Mouse (Mus musculus) stomach, postnatal 0 days (tissue): ENCODE results near the gene 9430097D07Rik. TPM values are rescaled to one million over a fixed set of nuclear protein-coding genes. Genes with fewer than 3 reads are reported as not detected.

Experiments used
- ATAC-seq: fragments of 200-750 bp; cut with Nextera tagmentation; 2 replicates; pipeline ENCODE4 v1.8.0; 2017; ENCODE audit not compliant: low FRiP score, low TSS enrichment
- DNase-seq: peaks from one replicate; pipeline ENCODE4 v3.0.0-alpha.2; 2016; ENCODE audit warnings: low spot score
- H3K27ac ChIP-seq: fragments of 300-500 bp; sonication (generic); replicated peaks from 2 replicates; pipeline ENCODE4 v1.5.1; 2014; ENCODE audit warnings: mild to moderate bottlenecking, control low read depth
- H3K27me3 ChIP-seq: fragments of 300-500 bp; sonication (generic); 2 replicates; pipeline ENCODE4 v1.6.1; 2014; ENCODE audit warnings: low read length; ENCODE audit not compliant: control insufficient read depth, insufficient read depth
- H3K36me3 ChIP-seq: fragments of 300-500 bp; sonication (generic); 2 replicates; pipeline ENCODE4 v1.6.1; 2014; ENCODE audit warnings: low read length, mixed read lengths; ENCODE audit not compliant: control insufficient read depth, insufficient read depth
- H3K4me1 ChIP-seq: fragments of 300-500 bp; sonication (generic); replicated peaks from 2 replicates; pipeline ENCODE4 v1.6.1; 2014; ENCODE audit warnings: antibody characterized with exemption; ENCODE audit not compliant: control insufficient read depth, insufficient read depth
- H3K4me2 ChIP-seq: fragments of 300-500 bp; sonication (generic); replicated peaks from 2 replicates; pipeline ENCODE4 v1.6.1; 2014; ENCODE audit warnings: low read depth, mild to moderate bottlenecking, control low read depth, moderate library complexity
- H3K4me3 ChIP-seq: fragments of 300-500 bp; sonication (generic); 2 replicates; pipeline ENCODE4 v1.5.1; 2014; ENCODE audit warnings: low read depth, low read length, control low read depth
- H3K9ac ChIP-seq: fragments of 300-500 bp; sonication (generic); 2 replicates; pipeline ENCODE4 v1.6.1; 2014; ENCODE audit warnings: mild to moderate bottlenecking, low read length, control low read depth, mixed read lengths
- H3K9me3 ChIP-seq: fragments of 300-500 bp; sonication (generic); 2 replicates; pipeline ENCODE4 v1.6.1; 2016; ENCODE audit warnings: low read length; ENCODE audit not compliant: control insufficient read depth
- CTCF ChIP-seq: IDR thresholded peaks from 2 replicates; pipeline ENCODE4 v1.5.1; 2016; ENCODE audit warnings: antibody characterized with exemption, low read depth, mild to moderate bottlenecking, moderate library complexity
- EP300 ChIP-seq: optimal IDR thresholded peaks from 2 replicates; pipeline ENCODE3; 2016; ENCODE audit warnings: antibody characterized with exemption
- WGBS: fragments of 180-500 bp; shearing (Covaris S2); extraction: QIAGEN DNeasy Blood & Tissue Kit; methylation state at CpG from one replicate; pipeline ENCODE4 v1.1.7; 2014; 5-methylcytosine and 5-hydroxymethylcytosine counted together
- polyA plus RNA-seq: library from polyadenylated mRNA; unstranded; fragments of >200 nt; fragmentation: Nextera tagmentation; extraction: Ambion mirVana; gene quantifications from 2 replicates; pipeline ENCODE4 v1.2.1, GENCODE M21; 2015

Gene 9430097D07Rik
- polyA plus RNA-seq, 1 experiment from 2014 or later: not detected

- Histone ChIP-seq H3K27ac (peak overlapping the region; percentile 56; the same call in 1 of the 2 replicates), H3K4me1 (peaks cover 20% of the 10 kb centered on the region), H3K27me3 (no peaks in the 10 kb centered on the region), H3K9me3 (no peaks in the 10 kb centered on the region), H3K36me3 (no peaks in the 10 kb centered on the region), H3K4me3 (no peak overlapping the region), H3K4me2 (peak overlapping the region; percentile 2; the same call in 1 of the 2 replicates), H3K9ac (no peak overlapping the region)
- TF ChIP-seq EP300 (no peak), CTCF (no peak)
- 91% methylated on average over 2 of the region's 2 CpGs for WGBS
- ATAC-seq (no peak), DNase-seq (peak; percentile 64)
Observed at GRCm38 (mm10) chr2:32541333-32541908, 34.1 kb downstream of the 9430097D07Rik start.

DNA sequence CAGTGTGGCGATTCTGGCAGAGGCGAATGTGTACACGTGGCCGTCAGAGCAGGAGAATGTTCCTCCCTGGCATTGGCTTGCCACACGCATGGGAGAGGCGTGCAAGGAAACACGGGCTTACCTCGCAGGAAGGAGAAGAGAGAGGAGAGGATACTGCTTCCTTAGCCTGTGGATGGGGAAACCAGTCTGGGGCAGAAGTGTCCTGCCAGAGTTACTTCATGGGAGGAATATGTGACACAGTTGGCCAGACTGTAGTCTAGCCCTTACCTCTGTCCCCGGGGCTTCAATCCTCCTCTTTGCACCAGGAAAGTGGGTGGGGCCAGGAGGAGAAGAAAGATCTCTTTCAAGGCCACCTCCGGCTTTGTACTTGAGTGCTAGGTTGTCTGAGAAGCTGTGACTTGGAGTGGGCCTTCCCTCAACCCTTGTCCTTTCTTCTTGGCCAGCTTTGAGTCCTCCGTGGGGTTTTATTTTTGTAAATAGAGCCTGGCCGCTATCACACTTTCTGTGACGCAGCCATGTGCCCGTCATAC, 36.0 kb downstream of the 9430097D07Rik start:
- TF ChIP-seq CTCF: no peak
- TF ChIP-seq EP300: no peak
- no peak for ATAC-seq
- H3K27me3 ChIP-seq: no peaks in the 10 kb centered on the region
- H3K36me3 ChIP-seq: no peaks in the 10 kb centered on the region
- no peaks in the 10 kb centered on the region for H3K9me3 ChIP-seq
- H3K4me1 ChIP-seq: peaks cover 20% of the 10 kb centered on the region
- DNase-seq: no peak
- peak overlapping the region; percentile 24; the same call in 1 of the 2 replicates for H3K4me2 ChIP-seq
- 57% methylated on average over 14 of the region's 14 CpGs for WGBS
- H3K27ac ChIP-seq: peak overlapping the region; percentile 41; the same call in 1 of the 2 replicates
- no peak overlapping the region for H3K9ac ChIP-seq
- no peak overlapping the region for H3K4me3 ChIP-seq

- Histone ChIP-seq H3K4me1 (peaks cover 20% of the 10 kb centered on the region), H3K4me3 (peak overlapping the region; percentile 80), H3K9me3 (no peaks in the 10 kb centered on the region), H3K9ac (peak overlapping the region; percentile 93; the same call in 1 of the 2 replicates), H3K27me3 (no peaks in the 10 kb centered on the region), H3K36me3 (no peaks in the 10 kb centered on the region), H3K27ac (peak overlapping the region; percentile 99), H3K4me2 (peak overlapping the region; percentile 60)
- WGBS: 48% methylated on average over 4 of the region's 4 CpGs
- TF ChIP-seq EP300: no peak
- TF ChIP-seq CTCF: no peak
- DNase-seq: peak; percentile 81
- peak; percentile 41; the same call in 1 of the 2 replicates for ATAC-seq
Observed at GRCm38 (mm10) chr2:32538461-32538860, 37.0 kb downstream of the 9430097D07Rik start.

GRCm38 (mm10) chr2:32537941-32538340, 37.5 kb downstream of the 9430097D07Rik start:
- no peak for TF ChIP-seq EP300
- TF ChIP-seq CTCF: no peak
- H3K27me3 ChIP-seq: no peaks in the 10 kb centered on the region
- peak overlapping the region; percentile 99 for H3K27ac ChIP-seq
- DNase-seq (peak; percentile 53), ATAC-seq (no peak)
- H3K36me3 ChIP-seq: no peaks in the 10 kb centered on the region
- H3K4me1 ChIP-seq: peaks cover 20% of the 10 kb centered on the region
- no peaks in the 10 kb centered on the region for H3K9me3 ChIP-seq
- H3K4me3 ChIP-seq: peak overlapping the region; percentile 80
- H3K9ac ChIP-seq: peak overlapping the region; percentile 93
- peak overlapping the region; percentile 60 for H3K4me2 ChIP-seq
- 43% methylated on average over 5 of the region's 5 CpGs for WGBS

- peak overlapping the region; percentile 93 for H3K9ac ChIP-seq
- H3K36me3 ChIP-seq: no peaks in the 10 kb centered on the region
- ATAC-seq (no peak), DNase-seq (peak; percentile 62)
- H3K4me2 ChIP-seq: peak overlapping the region; percentile 60
- TF ChIP-seq CTCF: no peak
- TF ChIP-seq EP300: no peak
- no peaks in the 10 kb centered on the region for H3K27me3 ChIP-seq
- no peaks in the 10 kb centered on the region for H3K9me3 ChIP-seq
- 17% methylated on average over 9 of the region's 9 CpGs for WGBS
- H3K27ac ChIP-seq: peak overlapping the region; percentile 99
- peaks cover 20% of the 10 kb centered on the region for H3K4me1 ChIP-seq
- peak overlapping the region; percentile 80 for H3K4me3 ChIP-seq
Observed at GRCm38 (mm10) chr2:32537360-32537905, 38.1 kb downstream of the 9430097D07Rik start.
